Mouse (Mus musculus) myocyte (in vitro differentiated cells): ENCODE measurements at regions not wholly inside any gene's neighbourhood (a gene's known extent, or its start where the extent isn't known, plus 50 kb on each side); places are given as distances from the start of the nearest gene placed in this dataset.

Source experiments
- CEBPB ChIP-seq: IDR thresholded peaks from 2 replicates; pipeline ENCODE4 v1.6.1; 2011; ENCODE audit warnings: mild to moderate bottlenecking, moderate library complexity; ENCODE audit not compliant: poor library complexity, insufficient read depth, severe bottlenecking
- MYOG ChIP-seq, 3 experiments: IDR thresholded peaks; one replicate each; pipeline ENCODE4 v1.6.1; 2011; ENCODE audit warnings: control low read depth in 2 of 3, low read depth in 2 of 3, mild to moderate bottlenecking in 2 of 3; ENCODE audit not compliant: insufficient read length in 2 of 3, control insufficient read depth in 1 of 3, insufficient read depth in 1 of 3
- POLR2A ChIP-seq: IDR thresholded peaks from one replicate; pipeline ENCODE4 v1.6.1; 2011; ENCODE audit warnings: low read depth, mild to moderate bottlenecking, control low read depth, moderate library complexity; ENCODE audit not compliant: insufficient read length
- POLR2AphosphoS2 ChIP-seq: IDR thresholded peaks from one replicate; pipeline ENCODE4 v1.6.1; 2011; ENCODE audit warnings: low read depth, control low read depth; ENCODE audit not compliant: insufficient read length
- TCF12 ChIP-seq: IDR thresholded peaks from one replicate; pipeline ENCODE4 v1.6.1; 2011; ENCODE audit warnings: mild to moderate bottlenecking, control low read depth; ENCODE audit not compliant: poor library complexity, insufficient read depth, severe bottlenecking
- USF1 ChIP-seq: IDR thresholded peaks from one replicate; pipeline ENCODE4 v1.6.1; 2011; ENCODE audit warnings: low read depth, mild to moderate bottlenecking, control low read depth, moderate library complexity

DNA sequence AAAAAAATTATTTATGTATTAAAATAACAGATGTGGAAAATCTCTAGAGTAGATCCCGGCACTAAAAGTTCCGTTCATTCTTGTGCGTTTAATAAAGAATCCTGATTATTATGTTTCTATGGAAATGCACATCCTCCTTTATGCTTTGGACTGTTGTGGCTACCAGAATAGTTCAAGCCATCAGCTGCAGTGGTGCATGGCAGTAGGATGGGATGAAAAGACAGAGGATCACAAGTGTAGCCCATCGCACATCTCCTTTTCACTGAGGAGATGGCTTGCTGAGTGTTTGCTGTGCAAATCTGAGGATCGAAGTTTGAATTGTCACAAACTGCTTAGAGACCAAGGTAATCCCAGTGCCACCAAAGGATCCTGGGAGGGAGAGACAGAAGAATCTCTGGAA lies 121.0 kb downstream of the Fam198b start:
- no peak for TF ChIP-seq TCF12
- no peak for TF ChIP-seq POLR2AphosphoS2
- no peak for TF ChIP-seq USF1
- no peak for TF ChIP-seq CEBPB
- no peak for TF ChIP-seq MYOG (IDR thresholded peaks at IDR 0.05; ENCODE audit: control insufficient read depth in 1 of 3, insufficient read depth in 1 of 3, insufficient read length in 2 of 3, low read depth in 2 of 3)
- no peak for TF ChIP-seq POLR2A
